Mouse (Mus musculus): ENCODE measurements around the gene Ccdc92. TPM values are rescaled to one million over a fixed set of nuclear protein-coding genes. Genes with fewer than 3 reads are reported as not detected.

The Ccdc92 gene
- not detected in 2 replicates for total RNA-seq (2023)

DNA sequence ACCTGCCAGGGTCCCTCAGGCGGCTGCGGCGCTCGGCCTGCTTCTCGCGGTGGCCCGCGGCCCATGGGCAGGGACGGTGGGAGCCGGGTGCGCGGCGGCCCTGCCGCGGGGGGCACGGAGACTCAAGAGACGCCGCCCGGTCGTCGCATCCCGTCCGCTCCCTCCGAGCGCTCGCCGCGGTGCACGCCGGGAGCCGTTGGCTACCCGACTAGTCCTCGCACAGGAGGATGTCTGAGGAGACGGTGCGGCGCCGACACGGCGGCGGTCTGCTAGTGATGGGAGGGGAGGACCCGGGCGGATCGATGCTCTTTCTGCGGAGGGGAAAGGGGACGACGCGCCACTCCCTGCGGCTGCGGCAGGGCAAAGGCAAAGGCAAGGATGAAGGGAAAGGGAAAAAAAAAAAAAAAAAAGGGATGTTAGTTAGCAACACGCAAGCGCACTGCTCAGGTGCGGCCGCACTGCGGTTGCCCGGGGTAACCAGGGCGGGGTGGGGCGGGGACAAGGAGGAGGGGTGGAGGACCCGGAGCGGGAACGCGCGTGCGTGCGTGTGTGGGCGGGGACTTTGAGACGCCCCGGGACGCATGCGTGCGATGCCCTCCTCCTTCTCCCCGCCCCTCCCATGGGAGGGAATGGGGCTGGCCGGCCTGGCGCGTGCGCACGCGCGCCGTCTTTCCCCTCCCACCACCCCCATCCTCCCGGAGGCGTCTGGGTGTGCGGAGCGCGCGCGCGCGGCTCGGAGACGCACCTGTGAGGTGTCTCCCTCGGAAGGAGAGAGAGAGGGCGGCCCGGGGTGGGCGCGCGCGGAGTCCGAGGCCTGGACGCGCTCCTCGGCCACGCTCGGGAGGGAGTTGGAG, at the start of gene Ccdc92, which contains the start of gene Zfp664:
Gene Ccdc92 (minus strand): TSS at position 412 of the 854 bp plus-strand sequence.
Gene Zfp664 (plus strand): TSS at position 679 of the 854 bp plus-strand sequence.

Other genes with a start within 250 kb of the Ccdc92 start
- gene Atp6v0a2, start 233.8 kb downstream of the Ccdc92 start, total RNA-seq (2023), result 26.6 and 35.9 TPM in 2 replicates
- not detected in 2 replicates for gene Dnah10, start 137.3 kb downstream of the Ccdc92 start, total RNA-seq (2023)
- 4.9 and 5.9 TPM in 2 replicates for gene Zfp664, start 267 bp upstream of the Ccdc92 start, total RNA-seq (2023)
- not detected in 2 replicates for gene Rflna, start 140.8 kb upstream of the Ccdc92 start, total RNA-seq (2023)

Measured in neutrophil, adult 65 days (primary cell).